Mouse (Mus musculus) spleen, postnatal 14 days (tissue): ENCODE measurements around the gene Ly6f.

Experiments used
- DNase-seq, 2 experiments: peaks; one replicate each; pipeline ENCODE4 v3.0.0; 2021 to 2022; ENCODE audit warnings: low spot score in 2 of 2

The Ly6f gene

DNA sequence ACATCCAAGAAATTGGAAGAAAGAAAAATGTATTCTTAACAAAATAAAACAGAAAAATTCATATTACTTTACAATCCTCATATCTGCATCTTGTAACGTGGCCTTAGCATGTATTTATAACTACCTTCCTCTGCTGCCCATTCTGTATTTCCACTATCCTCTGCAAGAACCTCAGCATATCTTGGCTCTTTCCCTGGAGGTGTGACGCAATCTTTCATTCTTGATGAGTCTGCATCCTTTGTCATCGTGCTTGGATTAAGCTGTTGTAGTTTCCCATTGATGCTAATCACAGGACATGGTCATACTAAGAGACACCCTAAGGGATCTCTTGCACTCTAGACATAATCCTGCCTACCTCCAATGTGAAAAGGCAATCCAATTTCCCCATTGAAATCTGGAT, 50.4 kb downstream of the Ly6f start:
- no peak for DNase-seq

DNA sequence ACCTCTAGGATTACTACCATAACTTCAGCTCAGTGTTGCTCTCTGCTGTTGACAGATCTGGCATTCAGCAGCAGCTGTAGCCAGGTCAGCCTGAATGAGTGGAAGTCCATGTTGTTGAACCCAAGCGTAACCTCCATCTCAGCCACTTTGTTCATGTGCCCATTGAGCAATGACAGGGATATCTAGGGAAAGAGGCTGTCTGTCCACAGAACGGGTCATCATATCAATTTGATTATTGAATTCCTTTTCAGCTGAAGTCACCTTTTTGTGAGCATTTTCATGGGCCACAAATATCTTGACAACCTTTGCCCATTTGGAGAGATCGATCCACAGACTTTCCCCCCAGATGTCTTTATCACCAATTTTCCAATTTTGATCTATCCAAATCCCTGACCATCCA, 51.9 kb downstream of the Ly6f start:
- DNase-seq: no peak
